Mouse (Mus musculus) layer of hippocampus, adult 2 months (tissue): ENCODE measurements around the gene Clrn1. TPM values are rescaled to one million over a fixed set of nuclear protein-coding genes. Genes with fewer than 3 reads are reported as not detected.

Source experiments
- DNase-seq, 2 experiments: peaks; one replicate each; pipeline ENCODE4 v3.0.0; 2022; ENCODE audit warnings: low spot score in 2 of 2
- H3K27ac ChIP-seq: fragments of 200-600 bp; 2 replicates; pipeline ENCODE4 v1.8.1; 2022
- H3K4me3 ChIP-seq: fragments of 200-600 bp; 2 replicates; pipeline ENCODE4 v1.8.1; 2022; ENCODE audit warnings: mild to moderate bottlenecking
- CTCF ChIP-seq: fragments of 200-600 bp; conservative IDR thresholded peaks from 2 replicates; pipeline ENCODE4 v1.8.1; 2022; ENCODE audit warnings: antibody characterized with exemption, mild to moderate bottlenecking, moderate library complexity
- long read RNA-seq, 2 experiments: library from polyadenylated mRNA; stranded (forward); transcript quantifications; one replicate each; pipeline ENCODE4 v2.0.0; 2021; ENCODE audit warnings: borderline mapping rate in 2 of 2
- total RNA-seq, 2 experiments: library from RNA; stranded (reverse); gene quantifications; 2 replicates each; pipeline ENCODE4 v1.2.3; 2021

The Clrn1 gene
- 1 to 10 TPM; 1.3 to 1.6 TPM for total RNA-seq
- long read RNA-seq, experiment 1, partial matches to known transcripts, result 0 of 1 reads
- long read RNA-seq, experiment 1, other reads (novel, unspliced or antisense), result 1 of 1 reads
- long read RNA-seq, experiment 2, result 0 reads

DNA sequence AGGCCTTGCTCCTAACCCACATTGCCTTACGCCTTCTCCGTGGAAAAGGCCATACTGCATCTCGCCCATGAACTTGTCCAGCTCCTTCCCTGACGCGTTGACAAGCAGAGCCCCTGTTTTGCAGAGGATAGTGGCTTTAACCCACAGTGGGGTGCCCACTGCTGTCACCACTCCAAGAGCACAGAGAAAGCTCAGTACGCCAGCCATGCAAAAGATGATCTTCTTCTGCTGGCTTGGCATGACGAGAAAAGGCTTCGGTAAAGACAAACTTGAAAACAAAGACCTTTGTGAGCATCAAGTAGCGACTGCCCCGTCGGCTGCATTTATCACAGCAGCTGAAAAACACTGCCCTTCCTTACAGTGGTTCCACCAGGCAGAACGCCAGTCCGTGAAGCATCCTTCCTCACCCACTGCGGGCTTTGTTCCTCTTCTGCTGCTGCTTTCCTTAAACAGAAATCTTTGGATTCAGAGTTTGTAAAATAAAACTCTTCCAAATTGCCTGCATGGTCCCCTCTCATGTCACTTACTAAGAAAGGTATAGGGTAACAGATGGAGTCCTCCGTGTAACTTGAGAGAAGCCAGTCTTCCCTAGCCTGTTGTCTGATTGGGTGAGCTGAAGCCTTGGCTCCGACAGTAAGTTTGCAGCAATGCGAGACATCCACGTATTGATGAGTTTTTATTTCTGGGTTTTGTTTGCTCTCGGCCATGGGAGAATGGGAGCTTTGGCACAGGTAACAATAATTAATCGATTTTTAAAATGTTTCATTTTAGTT lies at the start of gene Clrn1:
TSS of gene Clrn1 (minus strand) at position 540 of the 773 bp plus-strand sequence.
- Histone ChIP-seq H3K27ac (no peak within 1 kb of the TSS), H3K4me3 (no peak within 1 kb of the TSS; the same call in 1 of the 2 replicates)
- DNase-seq, result no peak
- no peak for TF ChIP-seq CTCF

DNA sequence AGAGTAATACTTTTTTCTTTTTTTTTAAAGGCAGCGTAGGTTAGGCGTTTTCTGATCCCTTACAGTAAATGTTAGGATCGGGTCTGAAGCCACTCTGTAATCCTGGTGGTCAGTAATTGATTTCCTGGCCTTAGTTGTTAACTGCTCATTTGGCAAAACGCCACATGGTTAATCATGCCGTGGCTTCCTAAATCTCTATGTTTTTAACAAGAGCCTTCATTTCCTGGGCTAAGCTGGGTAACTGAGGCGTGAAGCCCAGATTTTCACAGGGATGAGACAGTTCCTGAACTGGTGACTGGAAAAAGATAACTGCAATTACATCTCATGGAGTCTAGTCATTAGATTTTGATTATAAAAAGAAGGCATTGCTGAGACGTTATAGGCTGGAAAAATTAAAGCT lies 38.9 kb upstream of the Clrn1 start:
- no peak for DNase-seq
- Histone ChIP-seq H3K27ac (no peak overlapping the region), H3K4me3 (no peak overlapping the region)
- no peak for TF ChIP-seq CTCF

DNA sequence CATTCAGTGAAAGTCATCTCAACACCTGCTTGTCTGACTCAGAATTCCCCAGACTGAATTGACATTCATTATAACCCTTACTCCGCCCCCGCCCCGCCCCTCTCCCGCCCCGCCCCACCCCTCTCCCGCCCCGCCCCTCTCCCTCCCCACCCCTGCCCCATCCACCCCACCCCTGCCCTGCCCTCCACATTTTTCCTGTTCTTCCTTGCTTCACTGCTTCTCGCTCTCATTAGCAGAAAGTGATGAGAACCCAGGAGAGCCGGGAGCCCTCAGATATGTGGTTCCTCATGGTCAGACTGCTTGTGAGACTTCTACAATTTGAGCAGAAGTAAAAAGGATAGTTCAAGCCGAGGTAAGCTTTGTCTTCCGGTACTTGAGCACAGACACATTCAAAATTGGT lies 38.0 kb upstream of the Clrn1 start:
- H3K27ac ChIP-seq, result no peak overlapping the region
- H3K4me3 ChIP-seq, result no peak overlapping the region
- DNase-seq, result no peak
- no peak for TF ChIP-seq CTCF

DNA sequence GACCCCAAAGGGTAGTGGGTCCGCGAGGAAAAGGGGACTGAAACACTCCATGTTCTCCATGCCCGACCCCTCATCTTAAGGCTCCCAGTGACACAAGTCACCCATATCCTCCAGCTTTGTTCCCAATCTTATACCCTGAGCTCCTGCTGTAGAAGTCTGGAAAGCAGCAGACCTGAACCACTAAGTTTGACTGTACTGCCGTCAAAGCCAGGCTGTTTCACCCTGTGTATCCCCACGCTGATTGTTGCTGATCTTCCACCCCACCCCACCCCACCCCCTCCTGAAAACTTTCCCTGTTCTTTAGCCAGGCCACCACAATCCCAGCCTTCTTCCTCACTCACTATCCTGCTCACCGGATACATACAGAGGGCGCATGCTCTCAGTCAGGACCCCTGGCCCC lies 37.5 kb upstream of the Clrn1 start:
- no peak for TF ChIP-seq CTCF
- no peak overlapping the region for H3K27ac ChIP-seq
- H3K4me3 ChIP-seq, result no peak overlapping the region
- no peak for DNase-seq

DNA sequence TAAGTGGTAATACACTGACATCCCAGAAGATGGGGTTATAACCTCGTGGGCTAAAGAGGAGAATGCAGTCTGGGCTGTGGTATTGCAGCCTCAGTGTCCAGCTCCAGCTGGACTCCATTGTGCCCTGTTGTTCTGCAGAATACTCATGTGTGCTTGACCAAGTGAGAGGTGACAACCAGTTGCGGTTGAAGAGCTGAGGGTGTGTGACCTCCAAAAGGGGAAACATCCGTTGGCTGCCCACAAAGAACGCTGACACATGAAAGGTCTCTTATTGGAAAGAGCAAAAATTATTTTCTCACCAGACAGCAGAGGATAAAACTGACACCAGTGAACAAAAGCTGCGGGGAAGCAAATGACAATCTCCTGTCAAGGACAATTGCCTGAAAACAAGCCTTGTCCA lies 36.2 kb upstream of the Clrn1 start:
- TF ChIP-seq CTCF, result no peak
- no peak overlapping the region for H3K27ac ChIP-seq
- DNase-seq, result no peak
- H3K4me3 ChIP-seq, result no peak overlapping the region

DNA sequence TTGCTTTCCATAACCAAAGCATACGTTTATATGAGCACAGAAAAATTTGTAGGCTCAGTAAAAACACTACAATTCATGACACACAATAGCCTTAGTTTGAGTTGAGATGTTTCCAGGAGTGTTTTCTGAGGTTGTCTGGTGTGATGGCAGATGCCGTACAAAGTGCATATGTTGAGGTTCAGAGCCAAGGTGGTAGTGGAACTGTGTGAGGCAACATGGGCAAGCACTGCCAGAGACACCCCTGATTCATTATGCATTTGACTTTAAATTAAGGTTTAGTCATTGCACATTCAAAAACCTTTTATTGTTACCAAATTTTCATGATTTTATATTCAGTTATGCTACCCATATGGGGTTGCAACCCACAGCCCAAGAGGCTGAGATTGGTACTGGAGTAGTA lies 19.5 kb upstream of the Clrn1 start:
- Histone ChIP-seq H3K4me3 (no peak overlapping the region), H3K27ac (no peak overlapping the region)
- DNase-seq, result no peak
- peak; percentile 22; the same call in 1 of the 2 replicates for TF ChIP-seq CTCF

DNA sequence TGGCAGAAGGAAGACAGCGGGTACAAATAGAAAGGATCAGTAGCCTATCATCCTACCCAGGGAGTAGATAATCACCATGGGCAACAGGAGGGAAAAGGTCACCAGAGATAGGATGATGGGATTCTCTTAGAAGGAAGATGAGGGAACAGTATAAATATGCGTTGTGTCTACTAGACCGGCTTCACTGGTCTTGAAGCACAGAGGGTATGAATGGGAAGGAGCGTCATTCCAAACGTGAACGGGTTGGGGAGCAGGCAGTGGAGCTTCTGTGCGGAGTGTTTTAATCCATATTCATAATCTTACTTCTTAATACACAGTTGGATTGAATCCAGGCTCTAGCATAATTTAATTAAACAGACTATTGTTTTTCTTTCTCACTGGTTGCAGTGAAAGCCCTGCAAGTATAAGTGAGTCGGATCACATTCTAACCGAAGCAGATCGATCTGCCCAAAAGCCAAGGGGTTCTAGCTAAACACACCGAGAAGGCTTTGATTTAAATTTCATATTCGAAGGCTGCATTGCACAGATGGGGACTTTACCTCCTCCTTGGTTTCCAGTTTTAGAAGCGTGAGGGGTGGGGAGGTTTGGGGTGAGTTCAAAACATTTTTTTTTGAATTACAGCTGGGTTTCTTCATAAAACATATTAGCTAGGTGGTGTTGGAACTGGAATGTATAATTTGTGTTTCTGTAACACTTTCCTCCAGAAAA lies 17.1 kb upstream of the Clrn1 start:
- DNase-seq, result no peak
- no peak overlapping the region for H3K27ac ChIP-seq
- no peak overlapping the region for H3K4me3 ChIP-seq
- TF ChIP-seq CTCF, result no peak

DNA sequence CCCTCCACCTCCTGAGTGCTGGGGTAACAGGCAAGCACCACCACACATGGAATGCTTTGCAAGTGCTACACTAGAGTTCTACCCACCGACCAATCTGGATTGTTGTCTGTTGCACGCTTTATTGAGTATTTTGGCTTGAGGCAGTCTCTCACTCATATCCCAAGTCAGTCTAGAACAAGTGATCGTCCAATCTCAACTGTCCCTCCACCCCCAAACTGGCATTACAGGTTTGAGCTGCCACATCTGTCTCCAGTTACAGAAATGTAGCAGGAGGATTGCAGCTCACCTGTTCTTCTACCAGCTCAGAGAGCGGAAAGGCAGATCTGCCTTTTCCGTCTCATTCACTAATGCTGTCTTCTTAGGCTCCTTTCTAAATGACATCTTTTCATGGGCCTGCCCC lies 10.0 kb upstream of the Clrn1 start:
- no peak for TF ChIP-seq CTCF
- DNase-seq, result no peak
- H3K4me3 ChIP-seq, result no peak overlapping the region

DNA sequence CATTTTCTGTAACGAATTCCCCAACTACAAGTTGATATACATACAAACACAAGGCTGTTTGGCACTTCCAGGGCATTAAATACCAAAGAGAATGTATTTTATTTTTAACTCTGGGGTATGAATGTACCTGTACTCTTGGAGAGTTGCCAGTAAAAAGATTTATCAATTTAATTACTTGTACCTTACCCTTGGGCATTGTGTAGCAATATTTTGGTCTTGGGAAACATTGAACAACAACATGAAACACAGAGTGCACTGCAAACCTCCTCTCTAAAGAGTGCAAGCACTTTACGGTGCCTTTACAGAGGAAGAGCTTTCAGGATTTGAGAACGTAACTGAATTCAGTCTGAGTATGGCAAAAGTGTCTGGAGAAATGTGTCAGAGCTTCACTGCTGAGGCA lies 9.4 kb upstream of the Clrn1 start:
- no peak for DNase-seq
- no peak overlapping the region for H3K27ac ChIP-seq
- TF ChIP-seq CTCF, result no peak
- H3K4me3 ChIP-seq, result no peak overlapping the region

More for the DNA sequence above, 10.0 kb upstream of the Clrn1 start:
- H3K27ac ChIP-seq, result no peak overlapping the region

DNA sequence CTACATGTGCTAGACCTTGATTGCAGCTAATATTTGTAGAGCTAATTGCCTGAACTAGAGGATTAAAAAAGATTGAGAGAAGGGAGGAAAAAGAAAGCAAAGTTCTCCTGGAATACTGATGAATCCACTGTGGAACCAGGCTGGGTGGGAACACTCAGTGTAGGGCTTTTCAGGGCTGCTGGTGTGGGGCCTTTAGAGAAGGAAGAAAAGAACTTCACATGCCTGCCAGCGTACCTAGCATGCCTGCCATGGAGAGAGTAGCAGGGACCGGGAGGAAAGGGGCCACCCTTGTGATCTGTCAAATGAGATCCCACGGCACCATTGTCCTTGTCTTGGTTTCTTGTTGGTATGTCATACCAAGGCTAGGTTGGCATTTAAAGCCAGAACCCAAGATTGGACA lies 4.5 kb upstream of the Clrn1 start:
- no peak overlapping the region for H3K27ac ChIP-seq
- no peak for DNase-seq
- H3K4me3 ChIP-seq, result no peak overlapping the region
- no peak for TF ChIP-seq CTCF

DNA sequence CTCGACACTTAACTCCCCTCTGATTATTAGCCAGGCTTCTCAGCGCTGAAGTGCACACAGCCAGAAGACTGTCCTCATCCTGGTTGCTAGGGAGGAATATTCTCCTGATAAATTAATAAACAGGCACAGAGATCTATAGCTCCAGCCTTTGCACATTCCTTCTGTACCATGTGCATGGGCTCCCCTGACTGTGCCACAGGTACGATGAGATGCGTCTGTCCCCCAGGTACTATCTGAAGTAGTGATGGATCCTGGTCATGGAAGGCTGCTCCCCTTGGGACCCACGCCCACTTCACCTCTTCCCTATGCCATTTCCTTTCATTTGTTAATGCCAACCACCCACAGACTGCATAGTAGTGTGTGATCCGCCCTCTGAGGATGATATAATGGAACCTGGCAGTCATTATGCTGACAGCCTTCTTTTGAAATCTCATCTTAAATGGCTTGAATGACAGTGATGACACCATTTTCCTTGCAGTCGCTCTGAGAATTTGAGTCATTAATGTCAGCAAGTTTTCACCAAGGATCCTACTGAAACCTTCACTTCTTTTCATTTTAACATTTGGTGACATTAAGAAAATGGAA lies 3.1 kb upstream of the Clrn1 start:
- no peak overlapping the region for H3K4me3 ChIP-seq
- no peak for TF ChIP-seq CTCF
- DNase-seq, result no peak
- no peak overlapping the region for H3K27ac ChIP-seq

DNA sequence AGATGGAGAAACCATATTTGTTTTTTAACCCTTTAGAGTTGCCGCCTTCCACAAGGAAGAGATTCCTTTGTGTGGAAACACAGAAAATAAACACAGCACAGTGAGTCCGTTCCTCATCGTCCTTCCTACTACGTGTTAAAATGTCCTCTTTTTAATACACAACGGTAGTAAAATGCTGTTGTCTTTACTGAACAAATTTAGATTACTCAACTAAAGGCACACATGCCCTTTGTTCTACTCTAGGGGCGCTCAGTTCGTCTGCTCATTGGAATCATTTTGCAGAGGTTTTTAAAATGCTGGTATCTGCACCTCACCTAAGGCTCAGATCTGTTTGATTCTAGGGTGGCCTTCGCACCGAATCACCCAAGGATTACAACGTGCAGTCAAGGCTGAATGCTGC lies 2.6 kb upstream of the Clrn1 start:
- DNase-seq, result no peak
- H3K27ac ChIP-seq, result no peak overlapping the region
- H3K4me3 ChIP-seq, result no peak overlapping the region
- TF ChIP-seq CTCF, result no peak

DNA sequence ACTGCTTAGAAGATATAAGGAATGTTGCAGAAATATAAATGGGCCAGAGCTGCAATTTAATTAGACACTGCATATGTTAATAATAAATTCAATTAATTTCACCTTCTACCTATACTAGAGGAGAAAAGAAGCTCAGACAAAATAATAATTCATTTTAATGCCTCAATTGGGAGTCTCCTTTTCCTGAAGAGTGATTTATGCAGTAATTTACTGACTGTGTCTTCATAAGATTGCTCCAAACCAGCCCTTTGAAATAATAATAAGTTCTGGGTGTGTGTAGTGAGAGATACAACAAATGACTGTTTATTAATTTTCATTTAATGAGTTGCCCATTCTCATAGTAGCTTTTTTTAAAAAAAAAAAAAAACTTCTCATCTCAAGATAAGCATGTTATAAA lies 1.6 kb downstream of the Clrn1 start:
- H3K27ac ChIP-seq, result peak overlapping the region; percentile 39; the same call in 1 of the 2 replicates

More for the DNA sequence above, 1.6 kb downstream of the Clrn1 start:
- no peak overlapping the region for H3K4me3 ChIP-seq
- no peak for DNase-seq
- TF ChIP-seq CTCF, result no peak
